Mouse (Mus musculus): ENCODE measurements at regions not wholly inside any gene's neighbourhood (a gene's known extent, or its start where the extent isn't known, plus 50 kb on each side); places are given as distances from the start of the nearest gene placed in this dataset.

- DNase-seq (ENCODE audit: low read depth, low spot score), result peak; percentile 6
Measured at GRCm38 (mm10) chr13:39950203-39950602, 411.0 kb downstream of the Ofcc1 start.

- no peak for DNase-seq (ENCODE audit: low read depth, low spot score)
Measured at GRCm38 (mm10) chr13:39935216-39935615, 426.0 kb downstream of the Ofcc1 start.

DNA sequence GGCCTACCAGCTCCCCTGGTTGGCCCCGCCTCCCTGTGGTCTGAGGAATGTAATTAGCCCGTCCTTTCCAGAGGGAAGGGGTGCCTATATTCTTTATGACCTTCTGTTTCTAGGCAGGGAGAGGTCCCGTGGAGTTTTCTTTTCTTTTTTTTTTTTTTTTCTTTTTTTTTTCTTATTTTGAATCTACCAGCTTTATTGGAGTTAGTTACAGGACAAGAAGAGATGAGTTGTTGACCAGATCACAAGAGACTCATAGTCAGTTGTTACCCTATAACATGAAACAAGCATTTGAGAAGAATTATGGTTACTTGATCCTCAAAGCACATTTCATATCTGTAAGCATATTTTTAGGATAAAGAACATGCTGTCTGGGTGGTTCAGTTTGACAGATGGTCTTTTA is 429.8 kb downstream of the Ofcc1 start:
- DNase-seq (ENCODE audit: low read depth, low spot score), result no peak

DNA sequence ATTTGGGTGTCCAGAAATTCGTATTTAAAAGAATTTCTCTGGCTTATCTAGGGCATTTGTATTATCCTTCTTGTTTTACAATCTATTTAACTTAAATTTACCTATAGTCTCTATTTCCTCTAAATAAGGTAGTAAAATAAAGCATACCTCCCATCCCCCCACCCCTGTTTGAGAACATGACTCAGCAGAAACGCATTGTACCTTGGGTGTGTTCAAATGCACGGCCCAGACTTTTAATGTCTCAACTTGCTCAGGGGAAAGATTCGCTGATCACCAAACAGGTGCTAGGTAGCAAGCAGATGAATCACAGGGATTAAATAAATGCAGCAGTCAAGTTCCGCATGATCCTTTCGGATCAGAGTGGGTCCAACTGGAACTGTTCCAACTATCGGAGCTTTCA is 432.7 kb downstream of the Ofcc1 start:
- no peak for DNase-seq (ENCODE audit: low read depth, low spot score)

- no peak for DNase-seq (ENCODE audit: low read depth, low spot score)
Measured at GRCm38 (mm10) chr13:39924366-39924765, 436.9 kb downstream of the Ofcc1 start.

GRCm38 (mm10) chr13:39923113-39923512 is 438.1 kb downstream of the Ofcc1 start:
- peak; percentile 43 for DNase-seq (ENCODE audit: low read depth, low spot score)

DNA sequence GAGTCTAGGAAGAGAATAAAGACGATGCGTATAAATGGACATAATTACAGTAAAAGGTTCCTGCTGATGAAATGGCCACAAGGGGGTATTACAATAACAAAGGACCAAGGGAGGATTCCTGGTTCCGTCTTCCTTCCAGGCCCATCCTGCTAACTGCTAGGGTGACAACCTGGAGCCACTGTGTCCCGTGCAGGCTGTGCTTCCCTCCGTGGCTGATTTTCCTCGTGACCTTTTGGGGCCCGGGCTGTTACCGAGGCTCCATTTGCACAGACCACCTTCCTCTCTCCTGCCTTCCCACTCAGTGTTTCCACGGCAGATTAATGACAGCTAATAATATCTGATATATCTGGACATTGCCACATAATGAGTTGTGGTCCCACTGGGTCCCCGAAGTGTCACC is 453.5 kb downstream of the Ofcc1 start:
- DNase-seq (ENCODE audit: low read depth, low spot score), result no peak

GRCm38 (mm10) chr13:39904264-39904663 is 457.0 kb downstream of the Ofcc1 start:
- DNase-seq (ENCODE audit: low read depth, low spot score), result peak; percentile 65

- DNase-seq (ENCODE audit: low read depth, low spot score), result no peak
Measured at GRCm38 (mm10) chr13:39903319-39903718, 457.9 kb downstream of the Ofcc1 start.

DNA sequence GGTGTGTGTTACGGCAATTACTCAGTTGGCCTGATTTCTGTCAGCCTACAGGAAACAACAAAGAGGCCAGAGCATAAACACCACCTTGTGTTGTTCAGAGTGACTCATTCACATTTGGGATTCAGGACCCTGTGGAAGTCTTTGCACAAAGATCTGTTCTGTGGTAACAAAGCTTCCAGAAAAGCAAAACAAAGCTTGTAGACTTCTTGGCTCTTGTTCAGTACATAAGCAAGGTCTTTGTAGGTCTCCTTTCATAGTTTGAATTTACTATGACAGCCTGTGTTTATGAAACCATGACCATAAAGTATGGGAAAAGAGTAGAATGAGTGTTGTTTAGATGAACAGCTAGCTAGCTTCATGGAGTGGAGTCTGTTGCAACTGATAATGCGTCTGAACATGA is 461.9 kb downstream of the Ofcc1 start:
- DNase-seq (ENCODE audit: low read depth, low spot score), result no peak

- DNase-seq (ENCODE audit: low read depth, low spot score), result no peak
Measured at GRCm38 (mm10) chr13:39898412-39898979, 462.8 kb downstream of the Ofcc1 start.

- DNase-seq (ENCODE audit: low read depth, low spot score), result peak; percentile 49
Measured at GRCm38 (mm10) chr13:39894159-39894558, 467.1 kb downstream of the Ofcc1 start.

DNA sequence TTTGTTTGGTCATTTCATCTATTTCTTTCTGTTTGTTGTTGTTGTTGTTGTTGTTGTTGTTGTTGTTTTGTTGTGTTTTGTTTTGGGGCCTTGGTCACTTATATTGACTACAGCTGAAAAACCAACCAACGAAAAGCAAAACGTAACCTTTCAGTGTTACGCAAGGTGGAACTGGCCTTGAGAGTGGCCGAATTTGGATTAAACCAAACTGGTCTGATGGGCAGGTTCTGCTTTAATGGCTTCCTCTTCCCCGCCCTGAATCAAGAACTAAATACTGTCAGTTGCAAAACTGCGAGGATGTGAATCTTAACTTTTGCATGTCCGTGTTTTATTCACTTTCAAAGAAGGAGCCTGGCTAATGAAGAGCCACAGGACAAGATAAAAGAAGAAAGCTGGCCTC is 480.2 kb downstream of the Ofcc1 start:
- DNase-seq (ENCODE audit: low read depth, low spot score), result no peak

- no peak for DNase-seq (ENCODE audit: low read depth, low spot score)
Measured at GRCm38 (mm10) chr13:39880136-39880535, 481.1 kb downstream of the Ofcc1 start.

DNA sequence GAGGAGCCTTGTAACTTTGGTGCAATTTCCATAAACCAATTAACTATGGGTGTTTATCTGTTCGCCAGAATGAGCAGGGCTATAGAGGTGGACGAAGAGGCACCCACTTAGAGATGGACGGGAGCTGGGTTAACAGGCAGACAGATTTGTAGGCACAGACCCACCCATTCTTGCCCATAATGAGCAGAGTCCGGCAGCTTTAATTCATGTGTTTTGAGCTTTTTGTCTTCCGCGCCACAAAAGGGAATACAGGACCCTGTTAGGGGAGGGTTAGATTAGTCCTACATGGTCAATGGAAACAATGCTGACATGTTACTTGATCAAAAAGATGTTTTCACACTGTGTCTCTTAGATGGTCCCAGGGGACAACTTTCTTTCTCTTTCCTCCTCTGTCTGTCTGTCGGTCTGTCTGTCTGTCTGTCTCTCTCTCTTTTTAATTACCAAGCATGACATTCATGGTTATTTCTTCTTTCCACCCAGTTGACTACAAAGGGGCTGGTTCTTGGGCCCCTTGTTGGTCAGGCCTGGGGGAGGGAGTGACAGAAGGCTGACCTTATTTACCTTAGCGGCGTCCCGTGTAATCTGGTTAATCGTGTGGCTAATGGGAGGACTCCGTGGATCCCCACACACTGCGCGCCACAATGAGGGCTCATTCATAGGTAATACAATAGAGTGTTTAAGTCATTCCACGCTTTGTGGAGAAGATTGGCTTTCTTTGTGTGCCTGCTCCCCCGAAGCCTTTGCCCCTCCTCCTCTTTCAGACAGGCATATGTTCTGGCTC is 483.7 kb downstream of the Ofcc1 start:
- DNase-seq (ENCODE audit: low read depth, low spot score), result peak; percentile 14

DNA sequence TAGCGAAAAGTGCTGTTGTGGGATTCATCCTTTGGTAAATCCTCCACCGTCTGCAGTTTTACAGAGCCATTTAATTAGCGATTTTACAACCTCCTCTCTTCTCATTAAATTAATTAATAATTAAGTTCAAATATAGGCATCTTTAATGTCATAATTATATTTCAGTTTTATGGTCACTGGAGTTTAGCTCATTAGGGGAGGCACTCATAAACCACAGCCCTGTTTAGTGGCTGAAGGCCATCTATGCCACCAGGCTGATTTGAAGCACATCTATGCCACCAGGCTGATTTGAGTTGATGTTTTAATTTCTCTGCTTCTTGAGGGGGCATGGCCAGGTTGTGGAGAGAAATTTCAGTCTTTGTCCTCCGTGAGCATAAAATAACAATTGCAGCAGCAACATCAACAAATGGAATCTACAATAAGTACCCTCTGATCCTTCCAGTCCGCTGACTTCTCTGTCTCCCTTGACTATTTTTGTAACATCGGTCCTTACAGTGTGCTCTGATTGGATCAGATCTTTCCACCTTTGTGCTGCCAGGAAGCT is 508.9 kb downstream of the Ofcc1 start:
- DNase-seq (ENCODE audit: low read depth, low spot score), result no peak

GRCm38 (mm10) chr13:39849391-39849790 is 511.9 kb downstream of the Ofcc1 start:
- no peak for DNase-seq (ENCODE audit: low read depth, low spot score)

DNA sequence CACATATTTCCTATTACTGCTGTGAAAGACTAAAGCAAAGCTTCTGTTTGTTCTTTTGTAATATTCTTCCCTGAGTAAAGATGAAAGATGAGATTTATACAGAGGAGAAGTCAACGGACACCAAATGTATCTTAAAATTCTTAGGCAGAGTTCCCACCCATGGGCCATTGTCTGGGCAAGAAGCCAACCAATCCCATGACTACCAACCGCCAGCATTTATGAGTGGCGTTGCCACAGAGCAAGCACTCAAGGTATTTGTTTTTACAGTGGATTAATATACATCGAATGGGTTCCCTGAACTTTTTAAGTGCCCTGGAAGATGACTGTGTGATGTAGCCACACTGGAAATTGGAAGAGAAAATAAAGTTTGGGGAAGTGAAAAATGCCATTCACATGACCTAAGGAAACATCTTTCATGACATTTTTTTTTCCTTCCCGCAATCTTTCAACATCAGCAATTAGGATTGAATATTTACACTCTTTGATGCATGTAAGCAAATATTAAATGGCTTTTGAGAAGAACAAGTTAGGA is 525.1 kb downstream of the Ofcc1 start:
- DNase-seq (ENCODE audit: low read depth, low spot score), result no peak

- DNase-seq (ENCODE audit: low read depth, low spot score), result no peak
Measured at GRCm38 (mm10) chr13:39835302-39835701, 525.9 kb downstream of the Ofcc1 start.

DNA sequence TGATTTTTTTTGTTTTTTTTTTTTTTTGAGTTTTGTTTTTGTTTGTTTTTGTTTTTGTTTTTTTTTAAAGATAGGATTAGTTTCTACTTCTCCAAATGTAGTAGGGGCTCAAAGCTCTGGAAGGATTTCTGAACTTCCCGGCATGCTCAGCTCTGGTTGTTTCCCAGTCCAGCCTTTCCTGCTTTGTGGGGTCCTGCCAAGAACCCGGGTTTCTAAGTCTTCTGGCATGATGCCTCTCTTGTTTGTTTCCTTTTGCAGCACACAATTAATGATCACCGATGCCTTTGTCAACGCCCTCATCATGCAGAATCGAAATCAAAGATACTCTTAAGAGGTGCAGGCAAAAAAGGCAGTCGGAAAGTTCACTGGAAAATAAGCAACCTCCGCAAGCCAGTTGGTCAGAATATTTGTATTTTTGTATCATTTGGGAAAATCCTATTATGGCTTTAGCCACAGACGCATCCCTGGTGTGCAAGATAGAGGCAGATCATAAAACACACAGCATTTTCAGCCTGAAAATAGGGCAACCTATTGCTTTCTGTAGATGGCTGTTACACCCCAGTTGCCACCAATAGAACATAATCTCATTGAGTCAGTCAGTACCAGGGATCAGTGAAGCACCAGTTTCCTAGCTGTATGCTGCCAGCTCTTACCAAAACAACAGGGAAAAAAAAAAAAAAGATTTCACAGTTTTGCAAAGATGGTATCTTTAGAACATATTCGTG is 526.6 kb downstream of the Ofcc1 start:
- DNase-seq (ENCODE audit: low read depth, low spot score), result peak; percentile 49

- DNase-seq (ENCODE audit: low read depth, low spot score), result peak; percentile 23
Measured at GRCm38 (mm10) chr13:39823965-39824555, 537.2 kb downstream of the Ofcc1 start.
